Mouse (Mus musculus): ENCODE measurements at regions not wholly inside any gene's neighbourhood (a gene's known extent, or its start where the extent isn't known, plus 50 kb on each side); places are given as distances from the start of the nearest gene placed in this dataset.

DNA sequence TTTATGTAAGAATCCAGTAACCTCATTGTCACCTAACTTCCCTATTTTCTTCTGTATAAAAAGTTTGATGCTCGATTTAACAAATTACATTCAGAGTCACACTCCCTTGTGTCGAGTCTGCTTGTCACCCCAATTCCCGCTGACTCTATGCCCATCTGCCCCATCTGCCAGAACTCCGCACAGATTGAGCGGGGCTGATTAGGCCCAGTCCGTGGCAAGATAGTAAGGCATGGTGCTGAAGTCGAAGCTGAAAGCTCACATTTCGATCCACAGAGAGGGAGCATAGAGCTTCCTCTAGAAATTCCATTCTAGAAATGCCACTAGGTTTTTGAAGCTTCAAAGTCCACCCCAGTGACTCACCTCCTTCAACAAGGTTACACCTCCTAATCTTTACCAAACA is 210.7 kb upstream of the Akirin2 start:
- no peak for ATAC-seq (ENCODE audit: insufficient read depth, low FRiP score)
- H3K9ac ChIP-seq (ENCODE audit: low read length), result no peak overlapping the region
- no peak overlapping the region for H3K4me2 ChIP-seq (ENCODE audit: low read depth, low read length)
- 92% methylated on average over 8 of the region's 8 CpGs for WGBS
- H3K9me3 ChIP-seq (replicated peaks; ENCODE audit: control insufficient read depth, low read length), result no peaks in the 10 kb centered on the region
- no peaks in the 10 kb centered on the region for H3K27me3 ChIP-seq (ENCODE audit: control insufficient read depth, insufficient read depth, low read length)
- no peak overlapping the region for H3K4me3 ChIP-seq (replicated peaks; ENCODE audit: low read length)
- H3K27ac ChIP-seq (ENCODE audit: low read length), result no peak overlapping the region
- no peaks in the 10 kb centered on the region for H3K36me3 ChIP-seq (ENCODE audit: control insufficient read depth, insufficient read depth, low read length)
- 0 out of 2 replicates have a peak, but pooled peaks cover 4% of the 10 kb centered on the region for H3K4me1 ChIP-seq (ENCODE audit: control insufficient read depth, insufficient read depth, low read length)

DNA sequence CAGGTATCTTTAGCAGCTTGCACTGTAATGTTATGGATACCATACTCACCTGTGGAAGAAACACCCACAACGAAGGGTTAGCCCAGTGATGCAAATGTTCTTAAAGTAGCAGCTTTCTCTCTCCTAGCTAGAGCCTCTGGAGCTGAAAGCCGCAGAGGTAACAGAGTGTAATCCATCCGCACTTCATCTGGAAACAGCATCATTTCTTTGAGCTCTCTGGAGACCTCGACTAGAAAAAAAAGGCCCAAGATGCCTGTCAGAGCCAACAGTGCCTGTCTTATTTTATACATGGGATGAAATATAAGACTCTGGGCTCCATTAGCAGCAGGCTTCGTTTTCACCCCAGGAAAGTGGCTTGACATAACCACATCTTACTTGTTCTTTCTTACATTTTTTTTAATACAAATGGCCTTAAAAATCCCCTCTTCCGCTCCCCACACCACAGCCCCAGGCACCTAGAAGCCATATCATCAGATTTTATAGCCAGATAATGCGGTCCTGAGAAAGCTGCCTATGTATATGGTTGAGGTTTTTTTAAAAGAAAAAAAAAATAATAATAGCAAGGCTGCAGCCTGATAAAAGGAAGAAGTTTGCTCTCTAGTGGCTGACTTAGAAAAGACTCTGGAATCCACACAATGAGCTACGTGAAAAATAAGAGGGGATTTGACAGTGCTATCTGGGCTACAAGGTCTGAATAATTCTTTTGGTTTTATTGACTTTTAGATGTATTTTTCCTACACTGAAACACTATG is 179.3 kb upstream of the Akirin2 start:
- ATAC-seq (ENCODE audit: insufficient read depth, low FRiP score), result no peak
- H3K4me1 ChIP-seq (ENCODE audit: control insufficient read depth, insufficient read depth, low read length), result no peaks in the 10 kb centered on the region
- H3K9ac ChIP-seq (ENCODE audit: low read length), result no peak overlapping the region
- H3K4me3 ChIP-seq (replicated peaks; ENCODE audit: low read length), result no peak overlapping the region
- no peaks in the 10 kb centered on the region for H3K9me3 ChIP-seq (replicated peaks; ENCODE audit: control insufficient read depth, low read length)
- no peaks in the 10 kb centered on the region for H3K36me3 ChIP-seq (ENCODE audit: control insufficient read depth, insufficient read depth, low read length)
- no peak overlapping the region for H3K4me2 ChIP-seq (ENCODE audit: low read depth, low read length)
- H3K27me3 ChIP-seq (ENCODE audit: control insufficient read depth, insufficient read depth, low read length), result no peaks in the 10 kb centered on the region
- H3K27ac ChIP-seq (ENCODE audit: low read length), result no peak overlapping the region
- 55% methylated on average over 8 of the region's 8 CpGs for WGBS

- no peak for ATAC-seq (ENCODE audit: insufficient read depth, low FRiP score)
- Histone ChIP-seq H3K36me3 (ENCODE audit: control insufficient read depth, insufficient read depth, low read length) (no peaks in the 10 kb centered on the region), H3K9ac (ENCODE audit: low read length) (no peak overlapping the region), H3K9me3 (replicated peaks; ENCODE audit: control insufficient read depth, low read length) (peaks cover under 1% of the 10 kb centered on the region; the same call in 1 of the 2 replicates), H3K4me2 (ENCODE audit: low read depth, low read length) (no peak overlapping the region), H3K27me3 (ENCODE audit: control insufficient read depth, insufficient read depth, low read length) (no peaks in the 10 kb centered on the region), H3K27ac (ENCODE audit: low read length) (no peak overlapping the region), H3K4me1 (ENCODE audit: control insufficient read depth, insufficient read depth, low read length) (no peaks in the 10 kb centered on the region), H3K4me3 (replicated peaks; ENCODE audit: low read length) (no peak overlapping the region)
- 84% methylated on average over 5 of the region's 5 CpGs for WGBS
Measured at GRCm38 (mm10) chr4:34386338-34386967, 164.3 kb upstream of the Akirin2 start.

GRCm38 (mm10) chr4:34391499-34391898 is 159.2 kb upstream of the Akirin2 start:
- Histone ChIP-seq H3K9ac (ENCODE audit: low read length) (no peak overlapping the region), H3K4me3 (replicated peaks; ENCODE audit: low read length) (no peak overlapping the region), H3K27me3 (ENCODE audit: control insufficient read depth, insufficient read depth, low read length) (no peaks in the 10 kb centered on the region), H3K4me1 (ENCODE audit: control insufficient read depth, insufficient read depth, low read length) (no peaks in the 10 kb centered on the region), H3K27ac (ENCODE audit: low read length) (no peak overlapping the region), H3K9me3 (replicated peaks; ENCODE audit: control insufficient read depth, low read length) (peaks cover 5% of the 10 kb centered on the region; the same call in 1 of the 2 replicates), H3K36me3 (ENCODE audit: control insufficient read depth, insufficient read depth, low read length) (no peaks in the 10 kb centered on the region), H3K4me2 (ENCODE audit: low read depth, low read length) (no peak overlapping the region)
- 89% methylated on average over 5 of the region's 5 CpGs for WGBS
- ATAC-seq (ENCODE audit: insufficient read depth, low FRiP score), result no peak

GRCm38 (mm10) chr4:34403061-34403460 is 147.7 kb upstream of the Akirin2 start:
- H3K27ac ChIP-seq (ENCODE audit: low read length), result no peak overlapping the region
- no peaks in the 10 kb centered on the region for H3K27me3 ChIP-seq (ENCODE audit: control insufficient read depth, insufficient read depth, low read length)
- no peaks in the 10 kb centered on the region for H3K9me3 ChIP-seq (replicated peaks; ENCODE audit: control insufficient read depth, low read length)
- no peak overlapping the region for H3K4me3 ChIP-seq (replicated peaks; ENCODE audit: low read length)
- H3K9ac ChIP-seq (ENCODE audit: low read length), result no peak overlapping the region
- H3K4me2 ChIP-seq (ENCODE audit: low read depth, low read length), result no peak overlapping the region
- no peaks in the 10 kb centered on the region for H3K4me1 ChIP-seq (ENCODE audit: control insufficient read depth, insufficient read depth, low read length)
- no peaks in the 10 kb centered on the region for H3K36me3 ChIP-seq (ENCODE audit: control insufficient read depth, insufficient read depth, low read length)
- 69% methylated on average over 2 of the region's 2 CpGs for WGBS
- no peak for ATAC-seq (ENCODE audit: insufficient read depth, low FRiP score)

DNA sequence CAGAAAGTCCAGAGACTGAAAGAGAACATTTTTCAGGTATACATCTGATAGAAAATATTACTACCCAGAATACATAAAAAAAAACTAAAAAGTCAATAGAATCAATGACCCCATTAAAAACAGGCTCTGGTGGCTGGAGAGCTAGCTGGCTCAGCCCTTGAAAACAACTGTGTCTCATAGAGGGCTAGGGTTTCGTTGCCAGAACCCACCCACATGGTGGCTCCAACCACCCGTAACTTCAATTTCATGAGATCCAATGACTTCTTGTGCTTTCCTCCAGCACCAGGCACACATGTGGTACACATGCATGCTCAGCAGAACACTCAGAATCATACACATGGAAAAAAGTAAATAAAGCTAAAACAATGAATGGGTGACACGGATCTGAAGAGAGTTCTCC is 143.6 kb upstream of the Akirin2 start:
- ATAC-seq (ENCODE audit: insufficient read depth, low FRiP score), result no peak
- H3K4me3 ChIP-seq (replicated peaks; ENCODE audit: low read length), result no peak overlapping the region
- no peaks in the 10 kb centered on the region for H3K4me1 ChIP-seq (ENCODE audit: control insufficient read depth, insufficient read depth, low read length)
- no peaks in the 10 kb centered on the region for H3K36me3 ChIP-seq (ENCODE audit: control insufficient read depth, insufficient read depth, low read length)
- no peaks in the 10 kb centered on the region for H3K27me3 ChIP-seq (ENCODE audit: control insufficient read depth, insufficient read depth, low read length)
- 83% methylated on average over 3 of the region's 3 CpGs for WGBS
- no peak overlapping the region for H3K9ac ChIP-seq (ENCODE audit: low read length)
- no peak overlapping the region for H3K27ac ChIP-seq (ENCODE audit: low read length)
- H3K4me2 ChIP-seq (ENCODE audit: low read depth, low read length), result no peak overlapping the region
- no peaks in the 10 kb centered on the region for H3K9me3 ChIP-seq (replicated peaks; ENCODE audit: control insufficient read depth, low read length)

DNA sequence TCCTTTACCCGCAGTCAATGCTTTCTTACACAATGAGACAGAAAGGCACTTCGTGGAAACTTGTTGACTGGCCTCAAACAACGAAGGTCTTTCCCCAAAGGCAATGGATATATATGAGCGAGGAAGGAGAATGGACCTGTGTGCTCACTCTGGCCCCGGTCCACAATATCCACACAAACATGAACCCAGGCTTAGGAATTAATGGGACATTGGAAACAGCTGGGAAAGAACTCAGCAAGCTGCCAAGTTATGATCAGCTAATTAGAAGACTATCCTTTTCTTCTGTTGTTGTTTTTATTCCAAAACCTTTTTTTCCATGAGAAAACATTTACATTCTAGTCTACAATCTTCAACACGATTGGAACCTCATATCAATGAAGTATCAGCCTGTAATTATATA is 129.8 kb upstream of the Akirin2 start:
- Histone ChIP-seq H3K9ac (ENCODE audit: low read length) (no peak overlapping the region), H3K27ac (ENCODE audit: low read length) (no peak overlapping the region), H3K4me1 (ENCODE audit: control insufficient read depth, insufficient read depth, low read length) (no peaks in the 10 kb centered on the region), H3K4me3 (replicated peaks; ENCODE audit: low read length) (no peak overlapping the region), H3K36me3 (ENCODE audit: control insufficient read depth, insufficient read depth, low read length) (no peaks in the 10 kb centered on the region), H3K27me3 (ENCODE audit: control insufficient read depth, insufficient read depth, low read length) (no peaks in the 10 kb centered on the region), H3K9me3 (replicated peaks; ENCODE audit: control insufficient read depth, low read length) (no peaks in the 10 kb centered on the region), H3K4me2 (ENCODE audit: low read depth, low read length) (no peak overlapping the region)
- 74% methylated on average over 6 of the region's 6 CpGs for WGBS
- no peak for ATAC-seq (ENCODE audit: insufficient read depth, low FRiP score)

DNA sequence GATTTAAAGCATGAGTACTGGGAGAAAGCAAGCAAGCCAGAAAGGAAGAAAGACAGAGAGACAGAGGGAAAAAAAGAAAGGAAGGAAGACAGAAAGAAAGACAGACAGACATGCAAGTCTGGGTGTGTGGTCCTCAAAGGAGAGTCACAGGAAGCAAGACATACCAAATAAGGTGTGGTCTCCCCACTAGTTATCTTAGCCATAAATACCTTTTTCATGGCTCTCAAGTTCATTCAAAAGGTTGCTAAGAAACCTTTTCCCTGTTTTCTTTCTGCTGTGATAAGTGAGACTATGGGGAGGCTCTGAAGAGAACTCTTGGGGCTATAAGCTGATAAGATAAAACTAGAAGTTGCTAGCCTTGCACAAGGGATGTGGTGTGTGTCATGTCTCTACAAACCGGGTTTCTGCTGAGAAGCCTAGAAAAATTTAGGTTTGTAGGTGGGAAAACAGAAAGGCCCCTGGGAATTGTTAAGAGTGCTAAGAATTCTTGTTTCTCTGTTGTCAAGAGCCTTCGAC is 126.5 kb upstream of the Akirin2 start:
- Histone ChIP-seq H3K36me3 (ENCODE audit: control insufficient read depth, insufficient read depth, low read length) (no peaks in the 10 kb centered on the region), H3K9me3 (replicated peaks; ENCODE audit: control insufficient read depth, low read length) (no peaks in the 10 kb centered on the region), H3K9ac (ENCODE audit: low read length) (no peak overlapping the region), H3K4me3 (replicated peaks; ENCODE audit: low read length) (no peak overlapping the region), H3K4me1 (ENCODE audit: control insufficient read depth, insufficient read depth, low read length) (no peaks in the 10 kb centered on the region), H3K27me3 (ENCODE audit: control insufficient read depth, insufficient read depth, low read length) (no peaks in the 10 kb centered on the region), H3K27ac (ENCODE audit: low read length) (no peak overlapping the region), H3K4me2 (ENCODE audit: low read depth, low read length) (no peak overlapping the region)
- no peak for ATAC-seq (ENCODE audit: insufficient read depth, low FRiP score)
- 46% methylated on average over 2 of the region's 2 CpGs for WGBS

- 52% methylated on average over 4 of the region's 4 CpGs for WGBS
- Histone ChIP-seq H3K9me3 (replicated peaks; ENCODE audit: control insufficient read depth, low read length) (no peaks in the 10 kb centered on the region), H3K9ac (ENCODE audit: low read length) (no peak overlapping the region), H3K4me2 (ENCODE audit: low read depth, low read length) (no peak overlapping the region), H3K36me3 (ENCODE audit: control insufficient read depth, insufficient read depth, low read length) (no peaks in the 10 kb centered on the region), H3K4me1 (ENCODE audit: control insufficient read depth, insufficient read depth, low read length) (no peaks in the 10 kb centered on the region), H3K27me3 (ENCODE audit: control insufficient read depth, insufficient read depth, low read length) (no peaks in the 10 kb centered on the region), H3K27ac (ENCODE audit: low read length) (no peak overlapping the region), H3K4me3 (replicated peaks; ENCODE audit: low read length) (no peak overlapping the region)
- no peak for ATAC-seq (ENCODE audit: insufficient read depth, low FRiP score)
Measured at GRCm38 (mm10) chr4:34429003-34429402, 121.7 kb upstream of the Akirin2 start.

Measured in stomach, embryonic 16.5 days (tissue).